10 mouse cellular contexts compared by ENCODE assay signal in the genomic region with DNA sequence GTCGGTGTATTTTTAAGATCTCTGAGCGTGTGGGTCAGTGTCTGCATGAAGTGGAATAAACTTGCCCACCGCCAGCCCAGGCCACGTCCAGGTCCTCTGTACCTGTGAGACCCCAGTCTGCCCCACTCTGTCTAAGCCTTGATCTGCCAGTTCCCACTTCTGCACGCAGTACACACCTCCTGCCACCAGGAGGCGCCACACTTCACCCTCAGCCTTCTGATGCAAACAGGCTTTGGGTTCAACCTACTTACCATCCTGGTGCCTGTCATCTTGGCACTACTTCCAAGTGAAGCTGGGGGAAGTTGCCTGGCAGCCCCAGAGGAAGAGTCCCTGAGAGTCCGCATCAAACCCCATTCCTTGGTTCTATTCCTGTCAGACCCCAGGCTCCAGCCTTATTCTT. TPM values are rescaled to one million over a fixed set of nuclear protein-coding genes. Genes with fewer than 3 reads are reported as not detected.
A peak's percentile ranks its signal among the peaks of the same experiment; 100 is the strongest.
DNase-seq lines count a peak whose midpoint lies in the region; ATAC-seq and TF ChIP-seq lines count a peak whose summit lies in the region.
"Had no signal": no experiment of that assay in that cellular context is flagged by ENCODE, and none has a peak within 500 bp of the region (broad histone marks: within the 10 kb centered on the region; RNA-seq: fewer than 3 reads in every experiment).

No protein-coding gene starts in this region.

- H3K36me3 ChIP-seq in hindbrain, embryonic 10.5 days: peaks cover 57% of the 10 kb centered on the region
- peaks cover 37% of the 10 kb centered on the region for H3K36me3 ChIP-seq in hindbrain, embryonic 16.5 days (ENCODE audit: control insufficient read depth, insufficient read depth, low read length)
- H3K36me3 ChIP-seq in ES-E14 (ENCODE audit: control insufficient read depth, insufficient read depth, low read length, poor library complexity, severe bottlenecking): peaks cover 37% of the 10 kb centered on the region
- H3K36me3 ChIP-seq in midbrain, postnatal 0 days (ENCODE audit: insufficient read depth, low read length): peaks cover 32% of the 10 kb centered on the region
- H3K36me3 ChIP-seq in thymus, adult 2 months (ENCODE audit: control insufficient read depth, insufficient read depth, low read length): peaks cover 13% of the 10 kb centered on the region

- no peak overlapping the region for H3K4me3 ChIP-seq in hindbrain, embryonic 10.5 days
- no peak overlapping the region for H3K4me3 ChIP-seq in hindbrain, embryonic 16.5 days (ENCODE audit: low read length)
- H3K4me3 ChIP-seq in ES-E14 (ENCODE audit: insufficient read depth in 1 of 2, low read depth in 1 of 2, low read length in 2 of 2, poor library complexity in 1 of 2, severe bottlenecking in 1 of 2): no peak overlapping the region
- no peak overlapping the region for H3K4me3 ChIP-seq in left cerebral cortex, adult 2 months
- H3K4me3 ChIP-seq in midbrain, postnatal 0 days (ENCODE audit: low read depth, low read length): no peak overlapping the region
- no peak overlapping the region for H3K4me3 ChIP-seq in thymus, adult 2 months (ENCODE audit: control insufficient read depth, insufficient read depth, low read length)
- H3K4me3 ChIP-seq: embryonic facial prominence, embryonic 12.5 days had no signal

- no peak for TF ChIP-seq POLR2A in thymus, adult 2 months (IDR thresholded peaks at IDR 0.05; ENCODE audit: control insufficient read depth, extremely low read depth, insufficient read depth, low read length, poor library complexity)

- in situ Hi-C loops in ES-E14 (cut with MboI; ENCODE audit: low sequenced_read_pairs in 2 of 2, unreplicated experiment in 2 of 2): no loop called here

- DNase-seq in hindbrain, embryonic 10.5 days (ENCODE audit: low spot score): peak; percentile 65
- no peak for DNase-seq in ES-E14 (ENCODE audit: low read depth, low spot score)
- peak; percentile 92 for DNase-seq in cerebellum, adult 9-10 months
- DNase-seq in left cerebral cortex, adult 2 months (ENCODE audit: extremely low spot score in 1 of 2, low spot score in 2 of 2): peak; percentile 47 to 59
- peak; percentile 56 for DNase-seq in midbrain, postnatal 0 days (ENCODE audit: low spot score)
- DNase-seq in thymus, adult 2 months: peak; percentile 75

- H3K9me3 ChIP-seq in hindbrain, embryonic 10.5 days: no peaks in the 10 kb centered on the region
- no peaks in the 10 kb centered on the region for H3K9me3 ChIP-seq in hindbrain, embryonic 16.5 days (ENCODE audit: control insufficient read depth, low read length)
- no peaks in the 10 kb centered on the region for H3K9me3 ChIP-seq in ES-E14 (ENCODE audit: control insufficient read depth, insufficient read depth, low read depth, low read length)
- H3K9me3 ChIP-seq in midbrain, postnatal 0 days (ENCODE audit: low read length): no peaks in the 10 kb centered on the region
- H3K9me3 ChIP-seq: embryonic facial prominence, embryonic 12.5 days had no signal

- TF ChIP-seq CTCF in left cerebral cortex, adult 2 months (IDR thresholded peaks at IDR 0.05): peak; percentile 90
- TF ChIP-seq CTCF in midbrain, postnatal 0 days (IDR thresholded peaks at IDR 0.05): peak; percentile 89
- TF ChIP-seq CTCF in thymus, adult 2 months (IDR thresholded peaks at IDR 0.05; ENCODE audit: borderline replicate concordance, control insufficient read depth, extremely low read depth, insufficient read depth, low read length, poor library complexity): peak; percentile 92; the same call in 1 of the 2 replicates

- H3K4me1 ChIP-seq in hindbrain, embryonic 10.5 days (replicated peaks): no peaks in the 10 kb centered on the region
- H3K4me1 ChIP-seq in hindbrain, embryonic 16.5 days (ENCODE audit: control insufficient read depth, insufficient read depth, low read depth, low read length): no peaks in the 10 kb centered on the region
- peaks cover 0 to 15% of the 10 kb centered on the region in 2 experiments; a peak in 2 of 4 replicates for H3K4me1 ChIP-seq in ES-E14 (ENCODE audit: control insufficient read depth in 2 of 2, insufficient read depth in 2 of 2, low read length in 2 of 2, poor library complexity in 1 of 2)
- H3K4me1 ChIP-seq in midbrain, postnatal 0 days (ENCODE audit: insufficient read depth, low read length): no peaks in the 10 kb centered on the region
- no peaks in the 10 kb centered on the region for H3K4me1 ChIP-seq in thymus, adult 2 months (replicated peaks; ENCODE audit: control insufficient read depth, insufficient read depth, low read length)
- H3K4me1 ChIP-seq: embryonic facial prominence, embryonic 12.5 days had no signal

- intact Hi-C loops in left cerebral cortex, adult 2 months (cut with DNase I): no loop called here

- WGBS in hindbrain, embryonic 10.5 days: 63% methylated on average over 7 of the region's 7 CpGs
- WGBS in hindbrain, embryonic 16.5 days: 66% methylated on average over 7 of the region's 7 CpGs
- 55% methylated on average over 7 of the region's 7 CpGs for WGBS in midbrain, postnatal 0 days
- 67% methylated on average over 7 of the region's 7 CpGs for WGBS in thymus, adult 2 months

- no peak for ATAC-seq in hindbrain, embryonic 16.5 days
- ATAC-seq in granulocyte monocyte progenitor cell, adult 5-6 weeks (replicated peaks; ENCODE audit: poor library complexity, severe bottlenecking): peak; percentile 54
- no peak for ATAC-seq in midbrain, postnatal 0 days (ENCODE audit: low FRiP score)

- H3K27me3 ChIP-seq in hindbrain, embryonic 10.5 days (ENCODE audit: insufficient read depth, poor library complexity, severe bottlenecking): no peaks in the 10 kb centered on the region; the same call in 1 of the 2 replicates
- no peaks in the 10 kb centered on the region for H3K27me3 ChIP-seq in hindbrain, embryonic 16.5 days (replicated peaks; ENCODE audit: control insufficient read depth, insufficient read depth, low read length)
- no peaks in the 10 kb centered on the region for H3K27me3 ChIP-seq in midbrain, postnatal 0 days (ENCODE audit: insufficient read depth, low read length)
- H3K27me3 ChIP-seq in thymus, adult 2 months (ENCODE audit: control insufficient read depth, insufficient read depth, low read length): no peaks in the 10 kb centered on the region
- H3K27me3 ChIP-seq: embryonic facial prominence, embryonic 12.5 days had no signal

- no peak overlapping the region for H3K27ac ChIP-seq in hindbrain, embryonic 10.5 days
- H3K27ac ChIP-seq in hindbrain, embryonic 16.5 days (ENCODE audit: low read depth, low read length): no peak overlapping the region
- H3K27ac ChIP-seq in ES-E14 (ENCODE audit: insufficient read depth, low read depth, low read length, poor library complexity, severe bottlenecking): no peak overlapping the region
- H3K27ac ChIP-seq in left cerebral cortex, adult 2 months: no peak overlapping the region
- H3K27ac ChIP-seq in midbrain, postnatal 0 days (ENCODE audit: low read depth, low read length): no peak overlapping the region
- no peak overlapping the region for H3K27ac ChIP-seq in thymus, adult 2 months (ENCODE audit: control insufficient read depth, insufficient read depth, low read length)
- H3K27ac ChIP-seq: embryonic facial prominence, embryonic 12.5 days; macrophage had no signal

- H3K9ac ChIP-seq in hindbrain, embryonic 16.5 days (ENCODE audit: low read depth, low read length): no peak overlapping the region
- no peak overlapping the region for H3K9ac ChIP-seq in ES-E14 (ENCODE audit: insufficient read depth, low read depth, low read length, poor library complexity, severe bottlenecking)
- no peak overlapping the region for H3K9ac ChIP-seq in midbrain, postnatal 0 days (replicated peaks; ENCODE audit: low read length, poor library complexity, severe bottlenecking)
- H3K9ac ChIP-seq: embryonic facial prominence, embryonic 12.5 days had no signal

- H3K4me2 ChIP-seq in hindbrain, embryonic 16.5 days (ENCODE audit: low read length): no peak overlapping the region
- H3K4me2 ChIP-seq in midbrain, postnatal 0 days (ENCODE audit: low read depth, low read length, poor library complexity, severe bottlenecking): no peak overlapping the region
- H3K4me2 ChIP-seq: embryonic facial prominence, embryonic 12.5 days had no signal

RNA-seq across cellular contexts. Expression of gene Ehd1, which starts 14.3 kb away (rescaled TPM):
- 87.8 and 103 TPM in 2 replicates for polyA plus RNA-seq in hindbrain, embryonic 10.5 days (2016; fragmentation: Nextera tagmentation; extraction: Ambion mirVana)
- polyA plus RNA-seq in hindbrain, embryonic 16.5 days (2015; fragmentation: Nextera tagmentation; extraction: Ambion mirVana): 105 and 113 TPM in 2 replicates
- 133 and 162 TPM in 2 replicates for total RNA-seq in ES-E14 (2012; rRNA removed)
- 20.4 and 20.6 TPM in 2 replicates for total RNA-seq in granulocyte monocyte progenitor cell, adult 5-6 weeks (2014; fragmentation: Nextera tagmentation)
- 16.2 and 21.6 TPM in 2 replicates for total RNA-seq in granulocyte monocyte progenitor cell, adult 5-6 weeks (2017)
- 10 to 100 TPM; 36.4 to 43.5 TPM for total RNA-seq in left cerebral cortex, adult 2 months (2021)
- 117 and 139 TPM in 2 replicates for total RNA-seq in midbrain, postnatal 0 days (2014; rRNA removed)
- 73.0 and 74.0 TPM in 2 replicates for polyA plus RNA-seq in midbrain, postnatal 0 days (2015; fragmentation: Nextera tagmentation; extraction: Ambion mirVana)
- polyA plus RNA-seq in thymus, adult 2 months (2012; rRNA removed): 141 and 159 TPM in 2 replicates

RNA-seq across cellular contexts. Expression of gene Atg2a, which starts 20.8 kb away (rescaled TPM):
- 10.3 and 14.9 TPM in 2 replicates for polyA plus RNA-seq in hindbrain, embryonic 10.5 days (2016; fragmentation: Nextera tagmentation; extraction: Ambion mirVana)
- polyA plus RNA-seq in hindbrain, embryonic 16.5 days (2015; fragmentation: Nextera tagmentation; extraction: Ambion mirVana): 11.7 and 16.7 TPM in 2 replicates
- total RNA-seq in ES-E14 (2012; rRNA removed): 31.8 and 45.0 TPM in 2 replicates
- total RNA-seq in granulocyte monocyte progenitor cell, adult 5-6 weeks (2014; fragmentation: Nextera tagmentation): 18.3 and 30.9 TPM in 2 replicates
- total RNA-seq in granulocyte monocyte progenitor cell, adult 5-6 weeks (2017): 5.5 and 8.3 TPM in 2 replicates
- 10 to 100 TPM; 37.4 to 40.1 TPM for total RNA-seq in left cerebral cortex, adult 2 months (2021)
- 34.3 and 38.2 TPM in 2 replicates for total RNA-seq in midbrain, postnatal 0 days (2014; rRNA removed)
- 9.6 and 9.7 TPM in 2 replicates for polyA plus RNA-seq in midbrain, postnatal 0 days (2015; fragmentation: Nextera tagmentation; extraction: Ambion mirVana)
- 82.4 and 90.3 TPM in 2 replicates for polyA plus RNA-seq in thymus, adult 2 months (2012; rRNA removed)

RNA-seq across cellular contexts. Expression of gene Ppp2r5b, which starts 26.6 kb away (rescaled TPM):
- polyA plus RNA-seq in hindbrain, embryonic 10.5 days (2016; fragmentation: Nextera tagmentation; extraction: Ambion mirVana): 37.8 and 53.8 TPM in 2 replicates
- polyA plus RNA-seq in hindbrain, embryonic 16.5 days (2015; fragmentation: Nextera tagmentation; extraction: Ambion mirVana): 161 and 167 TPM in 2 replicates
- total RNA-seq in ES-E14 (2012; rRNA removed): 22.8 and 24.8 TPM in 2 replicates
- 3.0 and 3.1 TPM in 2 replicates for total RNA-seq in granulocyte monocyte progenitor cell, adult 5-6 weeks (2014; fragmentation: Nextera tagmentation)
- 1.9 and 3.7 TPM in 2 replicates for total RNA-seq in granulocyte monocyte progenitor cell, adult 5-6 weeks (2017)
- total RNA-seq in left cerebral cortex, adult 2 months (2021): 100 to 1,000 TPM; 149 to 158 TPM
- total RNA-seq in midbrain, postnatal 0 days (2014; rRNA removed): 248 and 256 TPM in 2 replicates
- polyA plus RNA-seq in midbrain, postnatal 0 days (2015; fragmentation: Nextera tagmentation; extraction: Ambion mirVana): 177 and 189 TPM in 2 replicates
- 54.6 and 56.1 TPM in 2 replicates for polyA plus RNA-seq in thymus, adult 2 months (2012; rRNA removed)

RNA-seq across cellular contexts. Expression of gene Gpha2, which starts 36.0 kb away (rescaled TPM):
- 0.57 TPM in 1 of 2 replicates, not detected in the other for polyA plus RNA-seq in hindbrain, embryonic 10.5 days (2016; fragmentation: Nextera tagmentation; extraction: Ambion mirVana)
- not detected in 2 replicates for polyA plus RNA-seq in hindbrain, embryonic 16.5 days (2015; fragmentation: Nextera tagmentation; extraction: Ambion mirVana)
- 3.9 and 5.9 TPM in 2 replicates for total RNA-seq in ES-E14 (2012; rRNA removed)
- total RNA-seq in granulocyte monocyte progenitor cell, adult 5-6 weeks (2014; fragmentation: Nextera tagmentation): not detected in 2 replicates
- total RNA-seq in granulocyte monocyte progenitor cell, adult 5-6 weeks (2017): not detected in 2 replicates
- not detected for total RNA-seq in left cerebral cortex, adult 2 months (2021)
- not detected in 2 replicates for total RNA-seq in midbrain, postnatal 0 days (2014; rRNA removed)
- polyA plus RNA-seq in midbrain, postnatal 0 days (2015; fragmentation: Nextera tagmentation; extraction: Ambion mirVana): 0.31 TPM in 1 of 2 replicates, not detected in the other
- 5.2 and 8.9 TPM in 2 replicates for polyA plus RNA-seq in thymus, adult 2 months (2012; rRNA removed)
- polyA plus RNA-seq: macrophage had no signal

RNA-seq across cellular contexts. Expression of gene Cdc42bpg, which starts 44.0 kb away (rescaled TPM):
- 0.29 and 0.37 TPM in 2 replicates for polyA plus RNA-seq in hindbrain, embryonic 10.5 days (2016; fragmentation: Nextera tagmentation; extraction: Ambion mirVana)
- 0.26 and 0.31 TPM in 2 replicates for polyA plus RNA-seq in hindbrain, embryonic 16.5 days (2015; fragmentation: Nextera tagmentation; extraction: Ambion mirVana)
- total RNA-seq in ES-E14 (2012; rRNA removed): 35.5 and 48.4 TPM in 2 replicates
- total RNA-seq in granulocyte monocyte progenitor cell, adult 5-6 weeks (2014; fragmentation: Nextera tagmentation): 2.6 and 4.1 TPM in 2 replicates
- total RNA-seq in granulocyte monocyte progenitor cell, adult 5-6 weeks (2017): 3.6 and 4.4 TPM in 2 replicates
- total RNA-seq in left cerebral cortex, adult 2 months (2021): 1 to 10 TPM; 3.4 to 4.1 TPM
- total RNA-seq in midbrain, postnatal 0 days (2014; rRNA removed): 4.8 and 5.4 TPM in 2 replicates
- polyA plus RNA-seq in midbrain, postnatal 0 days (2015; fragmentation: Nextera tagmentation; extraction: Ambion mirVana): 0.20 and 0.67 TPM in 2 replicates
- 12.8 and 12.9 TPM in 2 replicates for polyA plus RNA-seq in thymus, adult 2 months (2012; rRNA removed)
